Mouse (Mus musculus) embryonic stem cell, embryonic (primary cell): ENCODE measurements around the gene 9430097D07Rik.

Experiments used
- CTCF ChIA-PET, 4 experiments: fragments of 300-600 bp in 2 of 4; fragments of 350-600 bp in 2 of 4; sonication (Branson Sonifier 250); formaldehyde crosslinking; loops; one replicate each; lab custom pipeline; 2022; ENCODE audit warnings: inconsistent platforms in 2 of 4; lab: Charles Lee
- POLR2A ChIA-PET, 4 experiments: fragments of 300-600 bp in 2 of 4; fragments of 350-600 bp in 2 of 4; sonication (Branson Sonifier 250); formaldehyde crosslinking; loops; one replicate each; lab custom pipeline; 2022; ENCODE audit warnings: antibody characterized with exemption in 4 of 4, inconsistent platforms in 1 of 4; lab: Charles Lee

9430097D07Rik gene

DNA sequence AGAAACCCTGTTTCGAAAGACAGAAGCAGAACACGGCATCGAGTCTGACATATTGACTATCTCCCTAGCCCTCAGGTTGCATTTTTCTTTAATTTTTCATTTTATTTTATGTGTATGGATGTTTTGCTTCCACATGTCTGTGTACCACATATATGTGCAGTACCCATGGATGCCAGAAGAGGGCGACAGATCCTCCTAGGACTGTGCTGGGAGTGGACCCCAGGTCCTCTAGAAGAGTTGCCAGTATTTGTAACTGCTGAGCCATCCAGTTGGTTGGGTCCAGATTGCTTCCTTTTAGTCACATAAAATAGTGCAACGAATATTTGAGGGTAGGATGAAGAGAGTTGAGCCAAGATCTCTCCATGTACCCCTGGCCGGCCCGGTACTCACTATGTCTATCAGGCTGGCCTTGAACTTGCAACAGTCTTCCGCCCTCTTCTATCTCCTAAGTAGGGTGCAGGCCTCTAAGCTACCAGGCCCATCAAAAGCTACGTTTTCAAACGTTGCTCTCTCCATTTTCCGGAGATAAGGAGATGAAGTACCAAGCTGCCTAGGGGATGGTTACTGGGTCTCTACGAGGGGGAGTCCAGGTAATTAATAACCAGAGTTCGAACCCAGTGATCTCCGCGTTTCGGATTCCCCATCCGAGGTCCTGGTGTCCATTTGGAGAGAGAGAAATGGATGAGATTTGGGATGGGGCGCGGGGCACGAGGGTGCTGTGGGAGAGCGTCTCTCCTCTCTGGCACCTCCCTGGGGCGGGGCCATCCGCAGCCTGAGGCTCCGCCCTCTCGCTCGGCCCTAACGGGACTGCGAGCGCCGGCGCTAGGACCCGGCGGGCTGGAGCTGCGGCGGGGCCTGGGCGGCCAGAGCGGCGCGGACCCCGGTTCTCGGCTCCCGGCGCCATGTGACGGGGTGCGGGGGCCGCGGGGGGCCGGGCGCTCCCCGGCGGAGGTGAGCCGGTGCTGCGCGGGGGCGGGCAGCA lies 31.0 kb upstream of the 9430097D07Rik start:
- ChIA-PET POLR2A (interaction anchor here (0.6 to 4.8 kb wide), 35 partner anchors 9 to 457 kb away, joined by 3 to 33 read pairs (median 4); partner anchors contain the start of genes St6galnac4 (in 3 of the 4), Dpm2 (in 1 of the 4), Fam102a (in 1 of the 4) and Lrsam1 (in 1 of the 4)), CTCF (interaction anchor here (0.5 to 2.9 kb wide), 44 partner anchors 8 to 874 kb away, joined by 3 to 17 read pairs (median 4); partner anchors contain the start of genes St6galnac4 (in 2 of the 4), Dpm2 (in 1 of the 4), Pip5kl1 (in 1 of the 4) and Tor2a (in 1 of the 4))

- CTCF ChIA-PET = interaction anchor here in 2 of 4 experiments (0.5 to 5.1 kb wide), 8 partner anchors 18 to 253 kb away, joined by 3 to 32 read pairs (median 6); partner anchors contain the start of gene St6galnac4 (in 2 of the 2)
- POLR2A ChIA-PET = interaction anchor here in 2 of 4 experiments (0.7 to 2.9 kb wide), 6 partner anchors 17 to 411 kb away, joined by 3 to 7 read pairs (median 3); partner anchors contain the start of genes Dpm2 (in 1 of the 2) and St6galnac4 (in 1 of the 2)
Measured at GRCm38 (mm10) chr2:32604631-32605030, 29.1 kb upstream of the 9430097D07Rik start.

- CTCF ChIA-PET = interaction anchor here (0.6 to 5.1 kb wide), 18 partner anchors 9 to 198 kb away, joined by 3 to 32 read pairs (median 4); partner anchors contain the start of genes Pip5kl1 (in 2 of the 4), St6galnac4 (in 2 of the 4) and 9430097D07Rik (in 1 of the 4)
- POLR2A ChIA-PET = interaction anchor here in 2 of 4 experiments (0.6 to 1.5 kb wide), 7 partner anchors 19 to 255 kb away, joined by 3 to 6 read pairs (median 3); partner anchors contain the start of gene Eng (in 1 of the 2)
Measured at GRCm38 (mm10) chr2:32602600-32603054, 27.1 kb upstream of the 9430097D07Rik start.

DNA sequence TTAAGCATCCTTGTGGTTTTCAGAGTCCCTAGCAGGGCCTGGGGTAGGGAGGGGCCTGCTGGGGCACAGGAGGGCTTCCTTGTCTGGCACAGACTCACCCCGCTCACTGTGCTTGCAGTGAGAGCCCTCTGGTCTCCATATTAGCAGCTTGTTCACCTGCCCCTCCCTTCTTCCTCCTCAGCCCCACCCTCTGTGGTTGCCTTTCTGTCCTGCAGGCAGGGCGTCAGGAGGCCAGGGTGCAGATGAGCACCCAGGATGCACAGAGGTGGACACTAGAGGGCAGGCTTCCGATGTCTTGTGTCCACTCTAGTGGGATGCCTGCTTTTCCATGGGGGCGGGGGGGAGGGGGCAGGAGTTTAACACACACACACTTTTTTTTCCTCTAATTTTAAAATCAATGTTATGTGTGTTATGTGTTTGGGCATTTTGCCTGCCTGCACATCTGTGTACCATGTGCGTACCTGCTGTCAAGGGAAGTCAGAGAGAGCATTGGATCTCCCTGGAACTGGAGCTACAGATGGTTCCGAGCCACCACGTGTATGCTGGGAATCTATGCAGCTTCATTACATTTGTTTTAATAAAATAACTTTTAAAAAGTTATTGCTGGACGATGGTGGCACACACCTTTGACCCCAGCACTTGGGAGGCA lies 26.1 kb upstream of the 9430097D07Rik start:
- POLR2A ChIA-PET = interaction anchor here in 3 of 4 experiments (0.6 to 1.4 kb wide), 10 partner anchors 9 to 105 kb away, joined by 3 to 4 read pairs (median 3); partner anchors contain the start of genes Dpm2 (in 1 of the 3) and Eng (in 1 of the 3)
- CTCF ChIA-PET = interaction anchor here (0.5 to 5.1 kb wide), 25 partner anchors 11 to 504 kb away, joined by 3 to 32 read pairs (median 4); partner anchors contain the start of genes 9430097D07Rik (in 3 of the 4), Pip5kl1 (in 2 of the 4), St6galnac4 (in 2 of the 4) and Slc25a25 (in 1 of the 4)

- ChIA-PET CTCF (interaction anchor here in 2 of 4 experiments (0.6 to 1.9 kb wide), 3 partner anchors 8 to 121 kb away, joined by 3 to 10 read pairs (median 8); no protein-coding TSS in a partner anchor), POLR2A (interaction anchor here in 2 of 4 experiments (0.6 to 1.5 kb wide), 2 partner anchors 29 to 139 kb away, joined by 4 read pairs; partner anchors contain the start of gene Dpm2 (in 1 of the 2))
Measured at GRCm38 (mm10) chr2:32599409-32599808, 23.9 kb upstream of the 9430097D07Rik start, which contains the start of gene St6galnac6. Gene St6galnac6, plus strand, starts transcription at chr2:32599709.

GRCm38 (mm10) chr2:32598506-32598905 lies 23.0 kb upstream of the 9430097D07Rik start:
- POLR2A ChIA-PET = interaction anchor here in 1 of 4 experiments (1.2 kb wide), 1 partner anchor 117 kb away, joined by 4 read pairs; no protein-coding TSS in a partner anchor
- CTCF ChIA-PET = interaction anchor here in 3 of 4 experiments (0.7 to 1.9 kb wide), 5 partner anchors 9 to 330 kb away, joined by 3 to 8 read pairs (median 3); partner anchors contain the start of gene St6galnac4 (in 1 of the 3)

- ChIA-PET POLR2A (interaction anchor here in 2 of 4 experiments (0.6 to 1.2 kb wide), 2 partner anchors 117 to 130 kb away, joined by 3 to 4 read pairs; no protein-coding TSS in a partner anchor), CTCF (interaction anchor here in 3 of 4 experiments (0.6 to 1.9 kb wide), 5 partner anchors 9 to 331 kb away, joined by 3 to 8 read pairs (median 4); partner anchors contain the start of gene St6galnac4 (in 1 of the 3))
Measured at GRCm38 (mm10) chr2:32597699-32598098, 22.2 kb upstream of the 9430097D07Rik start.

GRCm38 (mm10) chr2:32597248-32597647 lies 21.8 kb upstream of the 9430097D07Rik start:
- ChIA-PET CTCF (no interaction called here), POLR2A (no interaction called here)

GRCm38 (mm10) chr2:32596725-32597124 lies 21.2 kb upstream of the 9430097D07Rik start:
- CTCF ChIA-PET = interaction anchor here in 1 of 4 experiments (1.4 kb wide), 1 partner anchor 10 kb away, joined by 6 read pairs; no protein-coding TSS in a partner anchor

GRCm38 (mm10) chr2:32591249-32591648 lies 15.8 kb upstream of the 9430097D07Rik start:
- ChIA-PET CTCF (interaction anchor here in 2 of 4 experiments (0.5 to 1.6 kb wide), 6 partner anchors 8 to 1773 kb away, joined by 3 to 8 read pairs (median 4); no protein-coding TSS in a partner anchor), POLR2A (interaction anchor here in 1 of 4 experiments (0.5 kb wide), 1 partner anchor 70 kb away, joined by 3 read pairs; no protein-coding TSS in a partner anchor)

More at GRCm38 (mm10) chr2:32596725-32597124, 21.2 kb upstream of the 9430097D07Rik start:
- POLR2A ChIA-PET = interaction anchor here in 2 of 4 experiments (1.2 to 1.8 kb wide), 2 partner anchors 11 to 131 kb away, joined by 3 to 4 read pairs; no protein-coding TSS in a partner anchor

GRCm38 (mm10) chr2:32590224-32590623 lies 14.7 kb upstream of the 9430097D07Rik start:
- CTCF ChIA-PET = interaction anchor here in 2 of 4 experiments (0.9 to 3.5 kb wide), 6 partner anchors 10 to 338 kb away, joined by 3 to 9 read pairs (median 3); partner anchors contain the start of genes Pip5kl1 (in 1 of the 2) and St6galnac6 (in 1 of the 2)
- POLR2A ChIA-PET = no interaction called here

- CTCF ChIA-PET = interaction anchor here in 2 of 4 experiments (0.9 to 3.5 kb wide), 6 partner anchors 10 to 339 kb away, joined by 3 to 9 read pairs (median 3); partner anchors contain the start of genes Pip5kl1 (in 1 of the 2) and St6galnac6 (in 1 of the 2)
- POLR2A ChIA-PET = interaction anchor here in 1 of 4 experiments (0.6 to 1.7 kb wide), 3 partner anchors 11 to 49 kb away, joined by 3 read pairs; no protein-coding TSS in a partner anchor
Measured at GRCm38 (mm10) chr2:32589213-32589795, 13.8 kb upstream of the 9430097D07Rik start.

GRCm38 (mm10) chr2:32587731-32588321 lies 12.3 kb upstream of the 9430097D07Rik start:
- ChIA-PET POLR2A (interaction anchor here in 3 of 4 experiments (0.6 to 2.6 kb wide), 14 partner anchors 11 to 270 kb away, joined by 3 to 11 read pairs (median 3); partner anchors contain the start of genes 9430097D07Rik (in 1 of the 3), Dpm2 (in 1 of the 3) and Pip5kl1 (in 1 of the 3)), CTCF (interaction anchor here in 3 of 4 experiments (0.6 to 3.5 kb wide), 15 partner anchors 11 to 674 kb away, joined by 3 to 12 read pairs (median 7); no protein-coding TSS in a partner anchor)

- CTCF ChIA-PET = interaction anchor here in 3 of 4 experiments (0.5 to 3.5 kb wide), 32 partner anchors 8 to 673 kb away, joined by 3 to 16 read pairs (median 5); partner anchors contain the start of genes 9430097D07Rik (in 1 of the 3) and Pip5kl1 (in 1 of the 3)
- POLR2A ChIA-PET = interaction anchor here (0.6 to 2.6 kb wide), 40 partner anchors 9 to 784 kb away, joined by 3 to 12 read pairs (median 3); partner anchors contain the start of genes 9430097D07Rik (in 2 of the 4), Pip5kl1 (in 2 of the 4), Slc25a25 (in 2 of the 4) and Dpm2 (in 1 of the 4)
Measured at GRCm38 (mm10) chr2:32586871-32587351, 11.4 kb upstream of the 9430097D07Rik start, which contains the start of gene St6galnac4. Gene St6galnac4, plus strand, starts transcription at chr2:32587095.
